Mouse (Mus musculus) stomach, embryonic 16.5 days (tissue): ENCODE measurements around the gene Krt27. TPM values are rescaled to one million over a fixed set of nuclear protein-coding genes. Genes with fewer than 3 reads are reported as not detected.

Experiments
- ATAC-seq: fragments of 200-750 bp; cut with Nextera tagmentation; 2 replicates; pipeline ENCODE4 v1.8.0; 2017; ENCODE audit warnings: moderate number of reproducible peaks, moderate TSS enrichment; ENCODE audit not compliant: insufficient read depth, low FRiP score
- H3K27ac ChIP-seq: fragments of 300-500 bp; sonication (generic); 2 replicates; pipeline ENCODE4 v1.5.1; 2014; ENCODE audit warnings: low read length
- H3K27me3 ChIP-seq: fragments of 300-500 bp; sonication (generic); 2 replicates; pipeline ENCODE4 v1.6.1; 2014; ENCODE audit warnings: low read length, control low read depth, mixed read lengths; ENCODE audit not compliant: control insufficient read depth, insufficient read depth
- H3K36me3 ChIP-seq: fragments of 300-500 bp; sonication (generic); 2 replicates; pipeline ENCODE4 v1.6.1; 2014; ENCODE audit warnings: low read length; ENCODE audit not compliant: control insufficient read depth, insufficient read depth
- H3K4me1 ChIP-seq: fragments of 300-500 bp; sonication (generic); 2 replicates; pipeline ENCODE4 v1.6.1; 2014; ENCODE audit warnings: low read length, control low read depth, mixed read lengths; ENCODE audit not compliant: control insufficient read depth, insufficient read depth
- H3K4me2 ChIP-seq: fragments of 300-500 bp; sonication (generic); 2 replicates; pipeline ENCODE4 v1.6.1; 2014; ENCODE audit warnings: low read depth, low read length, mixed read lengths
- H3K4me3 ChIP-seq: fragments of 300-500 bp; sonication (generic); replicated peaks from 2 replicates; pipeline ENCODE4 v1.5.1; 2014; ENCODE audit warnings: mild to moderate bottlenecking, low read length
- H3K9ac ChIP-seq: fragments of 300-500 bp; sonication (generic); 2 replicates; pipeline ENCODE4 v1.6.1; 2014; ENCODE audit warnings: low read length
- H3K9me3 ChIP-seq: fragments of 300-500 bp; sonication (generic); replicated peaks from 2 replicates; pipeline ENCODE4 v1.6.1; 2016; ENCODE audit warnings: low read length, control low read depth; ENCODE audit not compliant: control insufficient read depth
- WGBS: fragments of 180-500 bp; shearing (Covaris S2); extraction: QIAGEN DNeasy Blood & Tissue Kit; methylation state at CpG from one replicate; pipeline ENCODE4 v1.1.7; 2014; 5-methylcytosine and 5-hydroxymethylcytosine counted together
- polyA plus RNA-seq: library from polyadenylated mRNA; unstranded; fragments of >200 nt; fragmentation: Nextera tagmentation; extraction: Ambion mirVana; gene quantifications from 2 replicates; pipeline ENCODE4 v1.2.1, GENCODE M21; 2015

Gene Krt27
- polyA plus RNA-seq, 1 experiment from 2014 or later = not detected

DNA sequence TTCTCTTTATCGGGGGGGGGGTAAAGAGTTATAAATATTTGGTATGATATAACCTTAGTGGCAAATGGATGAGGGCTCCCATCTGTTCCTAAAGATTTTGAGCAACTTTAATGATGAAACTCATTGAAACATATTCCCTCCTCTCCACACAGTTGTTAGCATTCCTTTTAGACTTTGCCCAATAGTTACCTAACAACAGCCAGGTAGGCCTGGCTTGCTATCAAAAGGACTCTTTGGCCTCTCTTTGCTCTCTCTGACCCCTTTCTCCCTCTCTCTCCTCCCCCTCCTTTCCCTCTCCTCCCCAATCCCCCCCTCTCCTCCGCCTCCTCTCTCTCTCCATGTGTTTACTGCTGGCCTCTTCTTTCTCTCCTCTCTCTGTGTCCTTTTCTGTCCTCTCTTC is 36.3 kb downstream of the Krt27 start:
- Histone ChIP-seq H3K4me2 (no peak overlapping the region), H3K9ac (no peak overlapping the region), H3K4me1 (peaks cover 3% of the 10 kb centered on the region; the same call in 1 of the 2 replicates), H3K4me3 (no peak overlapping the region), H3K36me3 (no peaks in the 10 kb centered on the region), H3K27me3 (no peaks in the 10 kb centered on the region; the same call in 1 of the 2 replicates), H3K27ac (no peak overlapping the region), H3K9me3 (no peaks in the 10 kb centered on the region)
- ATAC-seq = no peak
- 59% methylated on average over 2 of the region's 2 CpGs for WGBS

GRCm38 (mm10) chr11:99310882-99311281 is 40.0 kb downstream of the Krt27 start:
- Histone ChIP-seq H3K9ac (no peak overlapping the region; the same call in 1 of the 2 replicates), H3K27me3 (no peaks in the 10 kb centered on the region), H3K4me2 (no peak overlapping the region), H3K9me3 (no peaks in the 10 kb centered on the region), H3K27ac (no peak overlapping the region), H3K4me1 (no peaks in the 10 kb centered on the region), H3K36me3 (no peaks in the 10 kb centered on the region), H3K4me3 (no peak overlapping the region)
- ATAC-seq = no peak
- whole genome bisulfite sequencing = 68% methylated on average over 1 of the region's 1 CpGs

DNA sequence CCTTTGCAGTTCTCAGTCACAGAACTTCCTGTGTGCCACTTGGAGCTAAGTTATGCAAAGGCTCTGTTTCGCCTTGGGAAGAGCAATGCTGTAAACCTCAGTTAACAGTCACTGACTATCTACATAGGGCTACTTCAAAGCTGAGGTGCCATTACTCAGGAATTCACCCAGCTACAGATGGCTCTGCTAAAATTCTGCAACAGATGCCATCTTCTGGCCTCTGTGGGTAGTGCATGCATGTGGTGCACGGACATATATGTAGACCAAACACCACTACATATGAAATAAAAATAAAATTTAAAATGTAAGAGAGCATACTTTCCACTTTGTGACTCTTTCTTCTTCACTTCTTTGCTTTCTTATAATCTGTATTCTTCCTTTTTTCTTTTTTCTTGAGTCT is 43.3 kb downstream of the Krt27 start:
- Histone ChIP-seq H3K4me1 (no peaks in the 10 kb centered on the region), H3K36me3 (no peaks in the 10 kb centered on the region), H3K4me2 (no peak overlapping the region), H3K9ac (no peak overlapping the region), H3K4me3 (no peak overlapping the region), H3K9me3 (no peaks in the 10 kb centered on the region), H3K27me3 (no peaks in the 10 kb centered on the region), H3K27ac (no peak overlapping the region)
- ATAC-seq = no peak
- 39% methylated on average over 2 of the region's 2 CpGs for WGBS

Other genes starting within 250 kb of the Krt27 start
- 0.19 TPM in 2 replicates for gene Ccr7, start 196.0 kb downstream of the Krt27 start, polyA plus RNA-seq
- 177 and 203 TPM in 2 replicates for gene Smarce1, start 120.1 kb downstream of the Krt27 start, polyA plus RNA-seq
- gene Krt222, start 107.0 kb downstream of the Krt27 start, polyA plus RNA-seq = 0.19 and 0.28 TPM in 2 replicates
- not detected in 2 replicates for gene Krt24, start 65.8 kb downstream of the Krt27 start, polyA plus RNA-seq
- 0.06 and 0.22 TPM in 2 replicates for gene Krt25, start 28.2 kb downstream of the Krt27 start, polyA plus RNA-seq
- not detected in 2 replicates for gene Krt26, start 13.1 kb downstream of the Krt27 start, polyA plus RNA-seq
- gene Krt28, start 23.8 kb upstream of the Krt27 start, polyA plus RNA-seq = 0.14 and 0.21 TPM in 2 replicates
- gene Krt10, start 38.3 kb upstream of the Krt27 start, polyA plus RNA-seq = 22.3 and 24.1 TPM in 2 replicates
- 0.12 and 0.19 TPM in 2 replicates for gene Krt12, start 71.2 kb upstream of the Krt27 start, polyA plus RNA-seq
- 16.6 and 23.3 TPM in 2 replicates for gene Krt20, start 87.0 kb upstream of the Krt27 start, polyA plus RNA-seq
- 92.1 and 140 TPM in 2 replicates for gene Krt23, start 142.0 kb upstream of the Krt27 start, polyA plus RNA-seq
- gene Krt39, start 170.2 kb upstream of the Krt27 start, polyA plus RNA-seq = 0.14 TPM in 1 of 2 replicates, not detected in the other
- not detected in 2 replicates for gene Krt40, start 192.1 kb upstream of the Krt27 start, polyA plus RNA-seq
- gene Krtap3-3, start 199.8 kb upstream of the Krt27 start, polyA plus RNA-seq = not detected in 2 replicates
- not detected in 2 replicates for gene Krtap3-2, start 205.7 kb upstream of the Krt27 start, polyA plus RNA-seq
- gene Gm11939, start 208.4 kb upstream of the Krt27 start, polyA plus RNA-seq = not detected in 2 replicates
- not detected in 2 replicates for gene Krtap3-1, start 215.5 kb upstream of the Krt27 start, polyA plus RNA-seq
- not detected in 2 replicates for gene Krtap1-5, start 229.9 kb upstream of the Krt27 start, polyA plus RNA-seq
- not detected in 2 replicates for gene Krtap1-4, start 232.6 kb upstream of the Krt27 start, polyA plus RNA-seq
- gene Krtap1-3, start 240.2 kb upstream of the Krt27 start, polyA plus RNA-seq = not detected in 2 replicates
- not detected in 2 replicates for gene Krtap9-3, start 247.0 kb upstream of the Krt27 start, polyA plus RNA-seq